Comparison of ENCODE assay signal across 14 mouse cellular contexts in genomic region chr5:107173483-107173882, GRCm38 (mm10).
"Had no signal": no experiment of that assay in that cellular context is flagged by ENCODE, and none has a peak within 500 bp of the region (broad histone marks: within the 10 kb centered on the region; RNA-seq: fewer than 3 reads in every experiment).

No protein-coding gene starts in this region.

- H3K4me2 ChIP-seq: limb, embryonic 13.5 days; lung, embryonic 14.5 days; midbrain, embryonic 11.5 days had no signal

- H3K27ac ChIP-seq: limb, embryonic 10.5 days; limb, embryonic 13.5 days; macrophage had no signal

- H3K27me3 ChIP-seq: limb, embryonic 13.5 days had no signal

- H3K9ac ChIP-seq: limb, embryonic 13.5 days; lung, embryonic 14.5 days had no signal

- ATAC-seq: intestine, embryonic 16.5 days; lung, postnatal 0 days had no signal

- H3K4me3 ChIP-seq: limb, embryonic 10.5 days; limb, embryonic 13.5 days had no signal

- H3K36me3 ChIP-seq: limb, embryonic 10.5 days; limb, embryonic 13.5 days had no signal

- DNase-seq: kidney, adult 18-20 months; kidney, adult 9 months; kidney, postnatal 14 days; kidney, postnatal 4 days; right cerebral cortex, postnatal 14 days; right cerebral cortex, postnatal 4 days; thymus, postnatal 25 days had no signal

- H3K9me3 ChIP-seq: limb, embryonic 10.5 days; limb, embryonic 13.5 days had no signal
